Mouse (Mus musculus): ENCODE measurements at regions not wholly inside any gene's neighbourhood (a gene's known extent, or its start where the extent isn't known, plus 50 kb on each side); places are given as distances from the start of the nearest gene placed in this dataset.
"Not testable (repeated sequence)": the region's sequence is repeated elsewhere in the genome, so short reads cannot be mapped to it uniquely, and the experiment has no call there.

DNA sequence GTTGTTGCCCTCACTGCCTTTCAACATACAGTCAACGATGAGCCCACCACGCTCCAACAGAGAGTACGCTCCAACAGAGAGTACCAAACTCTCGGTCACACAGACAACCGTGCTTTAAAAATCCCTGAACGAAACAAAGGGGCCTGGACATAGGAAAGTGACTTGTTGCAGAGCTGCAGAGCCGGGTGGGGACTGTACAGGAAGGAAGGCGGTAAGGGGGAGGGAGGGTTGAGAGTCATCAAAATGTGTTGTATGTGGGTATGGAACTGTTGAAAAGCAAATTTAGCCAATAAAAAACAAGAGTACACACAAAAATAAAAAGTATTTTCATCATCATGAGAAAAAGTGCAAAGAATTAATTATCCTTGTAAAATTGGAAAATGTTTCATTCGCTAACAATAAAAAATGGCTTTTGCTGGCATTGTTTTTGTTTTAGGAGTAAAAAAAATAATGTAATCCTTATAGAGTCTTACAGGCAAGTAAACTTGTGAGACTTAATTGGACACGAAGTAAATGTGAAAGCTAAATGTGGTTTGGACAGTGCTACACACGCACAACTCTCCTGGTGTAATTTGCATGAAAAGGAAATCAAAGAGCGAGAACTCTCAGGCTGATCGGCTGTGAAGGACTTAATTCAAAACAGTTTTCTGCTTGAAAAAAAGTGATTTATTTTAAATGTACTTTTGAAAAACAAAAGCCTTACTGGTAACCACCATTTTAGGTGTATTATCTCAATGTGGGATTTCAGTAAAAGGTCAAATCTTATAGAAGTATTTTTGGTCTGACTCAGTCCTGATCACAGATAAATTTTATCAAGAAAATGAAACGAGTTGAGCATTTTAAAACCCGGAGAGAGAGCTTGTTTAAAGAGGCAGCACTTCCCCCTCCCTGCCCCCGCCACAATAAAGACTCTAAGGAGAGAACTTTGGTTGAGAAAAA is 129.4 kb downstream of the Kcnrg start:
- ATAC-seq (replicated peaks): no peak

DNA sequence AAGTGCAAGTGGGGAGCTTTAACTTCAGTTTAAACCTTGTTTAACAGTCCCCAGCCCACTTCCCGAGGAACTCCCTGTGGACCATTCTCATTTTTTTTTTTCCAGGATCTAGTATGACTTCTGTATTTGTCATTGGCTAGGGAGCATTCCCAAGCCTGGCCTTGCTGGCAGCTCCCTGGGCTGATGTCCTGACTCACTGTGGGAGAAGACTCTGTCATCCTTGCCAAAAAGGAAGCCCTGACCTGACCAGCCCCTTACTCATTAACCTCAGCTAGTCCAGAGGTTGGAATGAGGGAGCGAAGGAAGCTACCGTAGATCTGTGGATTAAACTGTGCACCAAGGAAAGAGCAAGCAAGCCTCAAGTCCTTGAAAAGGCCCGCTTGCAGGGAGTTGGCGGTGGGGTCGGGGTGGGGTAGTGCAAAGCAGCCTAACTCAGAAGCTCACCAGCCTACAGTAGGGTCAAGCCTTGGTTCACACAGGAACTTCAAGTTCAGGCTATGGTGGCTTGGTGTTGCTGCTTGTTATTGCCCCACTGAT is 130.3 kb downstream of the Kcnrg start:
- no peak overlapping the region for H3K9ac ChIP-seq (replicated peaks)
- no peaks in the 10 kb centered on the region for H3K9me3 ChIP-seq
- H3K27me3 ChIP-seq: no peaks in the 10 kb centered on the region
- H3K27ac ChIP-seq (replicated peaks): no peak overlapping the region
- 65% methylated on average over 6 of the region's 6 CpGs for WGBS
- H3K36me3 ChIP-seq: no peaks in the 10 kb centered on the region
- H3K4me1 ChIP-seq: peaks cover 11% of the 10 kb centered on the region
- H3K4me2 ChIP-seq (replicated peaks): no peak overlapping the region
- H3K4me3 ChIP-seq: no peak overlapping the region
- ATAC-seq (replicated peaks): no peak

More for the DNA sequence above, 129.4 kb downstream of the Kcnrg start:
- no peaks in the 10 kb centered on the region for H3K27me3 ChIP-seq
- 10% methylated on average over 16 of the region's 16 CpGs for WGBS
- H3K27ac ChIP-seq (replicated peaks): no peak overlapping the region
- peaks cover 11% of the 10 kb centered on the region for H3K4me1 ChIP-seq
- H3K4me3 ChIP-seq: no peak overlapping the region
- no peaks in the 10 kb centered on the region for H3K36me3 ChIP-seq
- no peaks in the 10 kb centered on the region for H3K9me3 ChIP-seq
- no peak overlapping the region for H3K9ac ChIP-seq (replicated peaks)
- no peak overlapping the region for H3K4me2 ChIP-seq (replicated peaks)

DNA sequence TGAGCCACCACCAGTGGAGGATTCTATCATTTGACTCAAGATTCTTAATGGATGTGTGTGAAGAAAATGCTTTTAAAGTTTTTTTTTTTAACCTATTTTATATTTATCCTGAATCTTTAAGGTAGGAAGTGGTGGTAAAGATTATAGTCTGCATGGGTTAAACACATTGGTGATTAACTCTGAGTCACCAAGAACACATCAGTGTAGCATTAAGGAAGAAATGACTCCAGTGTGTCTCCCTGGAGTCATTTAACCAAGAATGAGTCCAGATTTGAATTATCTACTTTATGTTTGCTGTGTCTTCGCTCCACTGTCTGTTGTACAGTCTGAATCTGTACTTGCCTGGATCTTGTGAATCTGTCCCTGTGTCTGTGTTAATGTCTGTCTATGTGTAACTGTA is 132.2 kb downstream of the Kcnrg start:
- Histone ChIP-seq H3K27me3 (no peaks in the 10 kb centered on the region), H3K36me3 (no peaks in the 10 kb centered on the region), H3K27ac (replicated peaks) (no peak overlapping the region), H3K4me2 (replicated peaks) (no peak overlapping the region), H3K9ac (replicated peaks) (no peak overlapping the region), H3K4me3 (no peak overlapping the region), H3K9me3 (no peaks in the 10 kb centered on the region), H3K4me1 (peaks cover 15% of the 10 kb centered on the region)
- 95% methylated on average over 1 of the region's 1 CpGs for WGBS
- no peak for ATAC-seq (replicated peaks)

DNA sequence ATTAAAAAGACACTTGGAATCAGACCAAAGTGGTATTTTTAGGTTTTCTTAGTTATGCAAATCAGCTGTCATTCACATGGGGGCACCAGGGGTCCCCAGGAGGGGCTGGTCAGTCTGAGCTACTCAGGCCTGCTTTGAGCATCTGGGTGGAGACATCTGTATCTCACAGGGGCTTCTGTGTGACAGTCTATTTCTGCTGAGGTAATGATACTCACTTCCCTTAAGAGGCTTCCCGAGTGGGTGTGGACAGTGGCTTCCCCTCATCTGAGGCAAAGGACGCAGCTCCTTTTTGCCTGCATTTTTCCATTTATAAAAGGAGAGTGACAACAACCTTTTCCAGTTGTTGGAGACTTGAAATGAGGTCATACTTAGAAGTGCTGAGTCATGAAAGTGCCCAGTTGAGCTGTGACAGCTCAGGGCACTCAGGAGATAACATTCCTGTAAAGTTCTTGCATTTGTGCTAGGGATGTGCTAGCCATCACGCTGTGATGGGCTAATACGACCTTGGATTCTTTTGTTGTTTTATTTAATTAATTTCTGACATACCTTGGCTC is 136.7 kb downstream of the Kcnrg start:
- Histone ChIP-seq H3K27ac (replicated peaks) (no peak overlapping the region), H3K36me3 (no peaks in the 10 kb centered on the region), H3K4me1 (peaks cover 4% of the 10 kb centered on the region), H3K4me3 (no peak overlapping the region), H3K9me3 (no peaks in the 10 kb centered on the region), H3K27me3 (no peaks in the 10 kb centered on the region), H3K4me2 (replicated peaks) (no peak overlapping the region), H3K9ac (replicated peaks) (no peak overlapping the region)
- no peak for ATAC-seq (replicated peaks)
- 32% methylated on average over 4 of the region's 4 CpGs for WGBS

DNA sequence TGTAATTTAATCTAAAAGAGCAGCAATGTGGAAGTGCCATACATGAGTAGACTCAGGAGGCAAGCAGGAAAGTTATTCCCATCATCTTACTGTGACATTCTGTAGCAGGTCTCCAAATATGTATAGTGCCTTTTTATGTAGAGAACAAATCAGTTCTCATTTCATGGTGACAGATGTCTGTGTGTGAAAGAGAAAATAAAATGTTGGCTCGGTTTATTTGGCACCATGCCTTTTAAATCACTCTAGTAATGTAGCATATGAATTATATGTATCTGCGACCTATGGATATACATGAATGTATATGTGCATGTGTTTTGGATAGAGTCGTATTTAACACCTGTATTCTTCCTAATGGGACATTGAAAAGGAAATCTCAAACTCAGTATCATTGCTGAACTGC is 146.2 kb downstream of the Kcnrg start:
- peaks cover 15% of the 10 kb centered on the region for H3K4me1 ChIP-seq
- H3K27me3 ChIP-seq: no peaks in the 10 kb centered on the region
- no peak overlapping the region for H3K9ac ChIP-seq (replicated peaks)
- H3K27ac ChIP-seq (replicated peaks): no peak overlapping the region
- ATAC-seq (replicated peaks): no peak
- H3K36me3 ChIP-seq: no peaks in the 10 kb centered on the region
- H3K4me2 ChIP-seq (replicated peaks): no peak overlapping the region
- H3K4me3 ChIP-seq: no peak overlapping the region
- no peaks in the 10 kb centered on the region for H3K9me3 ChIP-seq
- WGBS: 70% methylated on average over 3 of the region's 3 CpGs

DNA sequence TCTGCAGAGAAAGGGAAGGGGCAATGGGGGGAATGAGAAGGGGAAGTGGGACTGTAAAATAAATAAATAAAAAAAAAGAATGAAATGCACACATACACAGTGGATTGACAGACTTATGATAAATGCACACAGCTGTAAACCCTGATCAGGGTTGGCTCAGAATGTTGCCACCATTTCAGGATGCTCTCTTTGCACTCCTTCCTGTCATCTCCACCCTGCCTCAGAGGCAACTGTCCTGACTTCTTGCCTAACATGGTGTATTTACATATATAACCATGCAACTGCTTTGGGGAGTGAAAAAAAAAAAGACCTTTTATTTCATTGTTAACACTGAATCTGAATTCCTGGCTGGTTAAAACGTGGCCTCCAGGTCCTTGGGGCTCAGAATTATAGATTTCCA is 149.4 kb downstream of the Kcnrg start:
- Histone ChIP-seq H3K27me3 (no peaks in the 10 kb centered on the region), H3K9ac (replicated peaks) (no peak overlapping the region), H3K9me3 (no peaks in the 10 kb centered on the region), H3K36me3 (no peaks in the 10 kb centered on the region), H3K4me2 (replicated peaks) (peak overlapping the region; percentile 44; the same call in 1 of the 2 replicates), H3K27ac (replicated peaks) (no peak overlapping the region), H3K4me1 (peaks cover 15% of the 10 kb centered on the region), H3K4me3 (no peak overlapping the region)
- no peak for ATAC-seq (replicated peaks)
- 9% methylated on average over 1 of the region's 1 CpGs for WGBS

DNA sequence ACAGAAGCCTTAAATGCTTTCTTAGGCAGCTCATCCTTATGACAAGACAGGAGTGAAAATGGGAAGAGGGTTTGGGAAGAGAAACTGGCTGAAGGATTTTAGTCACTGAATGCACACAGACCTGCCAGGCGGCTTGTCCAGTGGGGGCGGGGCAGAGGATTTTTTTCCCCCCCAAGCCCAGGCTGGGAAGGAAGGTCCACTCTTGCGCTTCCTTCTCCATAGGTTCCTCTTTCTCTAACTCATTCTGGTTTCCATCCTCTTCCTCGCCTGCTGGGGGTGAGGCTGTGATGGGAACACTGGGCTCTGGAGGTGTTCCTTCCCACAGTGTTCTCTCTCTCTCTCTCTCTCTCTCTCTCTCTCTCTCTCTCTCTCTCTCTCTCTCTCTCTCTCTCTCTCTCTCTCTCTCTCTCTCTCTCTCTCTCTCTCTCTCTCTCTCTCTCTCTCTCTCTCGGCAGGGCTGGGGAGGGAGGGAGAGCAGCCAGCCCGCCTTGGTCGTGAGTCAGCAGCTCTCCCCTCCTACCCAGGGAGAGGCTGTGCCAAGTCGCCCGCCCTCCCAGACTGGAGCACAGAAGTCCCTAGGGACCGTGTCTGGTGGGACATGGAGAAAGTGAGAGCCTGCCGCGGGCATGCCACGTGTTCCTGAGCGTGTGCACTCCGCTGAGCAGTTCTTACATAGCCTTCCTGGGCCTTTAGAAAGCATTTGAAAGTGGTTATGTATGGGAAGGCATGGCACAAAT is 150.0 kb downstream of the Kcnrg start:
- Histone ChIP-seq H3K4me3 (peak overlapping the region; percentile 23), H3K9me3 (no peaks in the 10 kb centered on the region), H3K36me3 (no peaks in the 10 kb centered on the region), H3K27ac (replicated peaks) (peak overlapping the region; percentile 41), H3K4me2 (replicated peaks) (peak overlapping the region; percentile 44), H3K27me3 (no peaks in the 10 kb centered on the region), H3K9ac (replicated peaks) (no peak overlapping the region), H3K4me1 (peaks cover 15% of the 10 kb centered on the region)
- 4% methylated on average over 14 of the region's 15 CpGs for WGBS
- ATAC-seq (replicated peaks): peak; percentile 95

DNA sequence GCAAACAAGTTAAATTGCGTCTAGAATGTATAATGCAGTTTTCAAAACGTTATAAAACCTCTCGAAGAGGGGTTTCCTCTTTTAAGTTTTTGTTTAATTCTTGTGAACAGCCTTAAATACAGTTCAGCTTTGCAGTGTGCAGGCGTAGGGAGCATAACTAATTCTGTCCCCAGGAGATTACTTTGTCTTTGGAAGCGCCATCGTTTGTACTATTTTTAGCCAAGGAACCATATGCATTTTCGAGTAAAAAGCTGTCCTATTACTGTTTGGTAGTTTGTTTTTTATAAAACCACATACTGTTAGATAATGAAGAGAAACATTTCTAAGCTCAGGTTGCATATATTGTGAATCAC is 150.5 kb downstream of the Kcnrg start:
- H3K27ac ChIP-seq (replicated peaks): peak overlapping the region; percentile 41

DNA sequence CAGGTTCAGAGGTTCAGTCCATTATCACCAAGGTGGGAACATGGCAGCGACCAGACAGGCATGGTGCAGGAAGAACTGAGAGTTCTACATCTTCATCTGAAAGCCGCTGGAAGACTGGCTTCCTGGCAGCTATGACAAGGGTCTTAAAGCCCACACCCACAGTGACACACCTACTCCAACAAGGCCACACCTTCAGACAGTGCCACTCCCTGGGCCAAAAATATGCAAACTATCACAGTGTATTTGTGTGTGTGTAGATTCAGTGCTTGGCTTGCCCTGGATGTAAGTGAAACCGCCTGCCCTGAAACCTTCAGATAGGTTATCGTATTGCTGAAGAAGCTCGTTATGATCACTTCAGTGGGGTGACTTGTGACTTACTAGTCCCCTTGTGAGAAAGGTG is 151.3 kb downstream of the Kcnrg start:
- Histone ChIP-seq H3K4me1 (peaks cover 13% of the 10 kb centered on the region), H3K4me2 (replicated peaks) (no peak overlapping the region), H3K9ac (replicated peaks) (no peak overlapping the region), H3K9me3 (no peaks in the 10 kb centered on the region), H3K36me3 (no peaks in the 10 kb centered on the region), H3K27ac (replicated peaks) (no peak overlapping the region), H3K27me3 (no peaks in the 10 kb centered on the region), H3K4me3 (no peak overlapping the region)
- WGBS: 93% methylated on average over 5 of the region's 5 CpGs
- ATAC-seq (replicated peaks): no peak

More for the DNA sequence above, 150.5 kb downstream of the Kcnrg start:
- no peaks in the 10 kb centered on the region for H3K27me3 ChIP-seq
- peak overlapping the region; percentile 44 for H3K4me2 ChIP-seq (replicated peaks)
- H3K9ac ChIP-seq (replicated peaks): no peak overlapping the region
- H3K36me3 ChIP-seq: no peaks in the 10 kb centered on the region
- peaks cover 15% of the 10 kb centered on the region for H3K4me1 ChIP-seq
- H3K4me3 ChIP-seq: peak overlapping the region; percentile 23
- WGBS: 8% methylated on average over 7 of the region's 7 CpGs
- no peaks in the 10 kb centered on the region for H3K9me3 ChIP-seq
- peak; percentile 34; the same call in 1 of the 2 replicates for ATAC-seq (replicated peaks)

DNA sequence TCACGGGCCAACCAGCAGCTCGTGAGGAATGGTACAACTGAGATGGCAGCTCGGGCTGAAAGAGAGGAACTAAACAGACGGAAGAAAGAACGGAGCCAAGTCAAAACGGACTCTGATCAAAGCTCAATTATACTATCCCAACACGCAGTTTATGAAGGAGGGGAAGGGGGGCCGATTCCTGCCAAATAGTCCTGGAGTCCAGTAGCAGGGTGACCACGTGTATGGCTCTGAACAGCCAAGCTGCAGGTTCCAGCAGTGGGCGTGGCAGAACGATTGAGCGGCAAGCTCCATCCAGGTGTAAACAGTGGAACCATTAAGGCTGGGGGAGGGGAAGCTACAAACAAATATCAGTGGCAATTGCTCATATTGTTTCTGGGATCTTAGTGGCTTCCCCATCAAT is 152.9 kb downstream of the Kcnrg start:
- not testable (repeated sequence) for H3K27me3 ChIP-seq; ATAC-seq (replicated peaks); H3K4me2 ChIP-seq (replicated peaks); H3K36me3 ChIP-seq; H3K9ac ChIP-seq (replicated peaks); H3K4me3 ChIP-seq; H3K9me3 ChIP-seq; H3K27ac ChIP-seq (replicated peaks)
- peaks cover 13% of the 10 kb centered on the region for H3K4me1 ChIP-seq
- WGBS: 79% methylated on average over 12 of the region's 12 CpGs

DNA sequence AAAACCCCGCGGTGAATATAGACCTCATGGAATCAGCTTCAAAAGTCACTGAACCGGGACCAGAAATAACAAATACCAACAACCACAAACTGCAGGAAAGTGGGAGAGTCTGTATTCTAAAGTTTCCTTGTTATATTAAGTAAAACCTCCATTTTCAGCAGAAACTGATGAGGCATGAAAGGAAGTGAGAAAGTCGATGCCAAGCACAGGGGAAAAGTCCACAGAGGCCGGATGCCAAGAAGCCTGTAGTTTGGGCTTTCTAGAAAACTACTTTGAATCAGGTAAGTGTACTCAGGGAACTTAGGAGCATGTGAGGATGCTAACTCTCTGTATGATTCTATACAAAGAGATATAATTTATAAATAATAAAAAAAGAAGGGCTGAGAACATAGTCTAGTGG is 154.8 kb downstream of the Kcnrg start:
- no peak for ATAC-seq (replicated peaks)
- H3K36me3 ChIP-seq: no peaks in the 10 kb centered on the region
- no peak overlapping the region for H3K9ac ChIP-seq (replicated peaks)
- H3K4me3 ChIP-seq: no peak overlapping the region
- peaks cover 7% of the 10 kb centered on the region for H3K4me1 ChIP-seq
- 94% methylated on average over 5 of the region's 5 CpGs for WGBS
- no peak overlapping the region for H3K4me2 ChIP-seq (replicated peaks)
- H3K9me3 ChIP-seq: no peaks in the 10 kb centered on the region
- no peak overlapping the region for H3K27ac ChIP-seq (replicated peaks)
- H3K27me3 ChIP-seq: no peaks in the 10 kb centered on the region

DNA sequence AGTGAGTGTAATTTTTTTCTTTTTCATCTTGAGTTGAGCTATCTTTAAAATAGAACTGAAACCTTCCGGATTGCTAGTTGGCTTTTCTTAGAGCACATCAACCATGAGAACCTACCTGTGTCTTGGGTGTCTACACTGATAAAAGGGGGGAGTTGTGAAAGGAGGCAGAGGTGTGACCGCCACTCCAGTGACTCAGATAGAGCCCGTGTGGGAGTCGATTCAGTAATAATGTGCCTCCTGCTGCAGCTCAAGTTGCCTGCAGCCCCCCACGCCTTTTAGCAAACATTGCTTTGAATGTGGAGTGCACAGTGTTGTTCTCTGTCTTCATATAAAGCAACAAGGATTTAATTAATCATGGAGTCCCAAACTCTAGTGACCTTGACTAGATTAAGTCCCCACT is 162.6 kb downstream of the Kcnrg start:
- Histone ChIP-seq H3K27me3 (no peaks in the 10 kb centered on the region), H3K36me3 (no peaks in the 10 kb centered on the region), H3K27ac (replicated peaks) (no peak overlapping the region), H3K4me2 (replicated peaks) (no peak overlapping the region), H3K4me3 (no peak overlapping the region), H3K9me3 (no peaks in the 10 kb centered on the region), H3K9ac (replicated peaks) (no peak overlapping the region), H3K4me1 (peaks cover 8% of the 10 kb centered on the region; the same call in 1 of the 2 replicates)
- no peak for ATAC-seq (replicated peaks)
- WGBS: 75% methylated on average over 5 of the region's 5 CpGs
